Mouse (Mus musculus): ENCODE measurements around the gene Wwox.

- TF ChIP-seq FLI1 (IDR thresholded peaks at IDR 0.05; ENCODE audit: low read length) (no peak), GATA1 (IDR thresholded peaks at IDR 0.05; ENCODE audit: borderline replicate concordance, low read length) (no peak)
Measured at GRCm38 (mm10) chr8:115000736-115001135, 561.3 kb downstream of the Wwox start.

Data from megakaryocyte, embryonic 14.5 days (primary cell).